ENCODE assay signal across 8 mouse cellular contexts in genomic region chr5:129002571-129003011, GRCm38 (mm10). TPM values are rescaled to one million over a fixed set of nuclear protein-coding genes. Genes with fewer than 3 reads are reported as not detected.
DNase-seq lines count a peak whose midpoint lies in the region; ATAC-seq lines count a peak whose summit lies in the region.

No protein-coding gene starts in this region.

- H3K4me3 ChIP-seq in midbrain, embryonic 13.5 days (replicated peaks), result no peak overlapping the region
- no peak overlapping the region for H3K4me3 ChIP-seq in midbrain, embryonic 16.5 days (ENCODE audit: low read depth, low read length)
- 0 out of 2 replicates have a peak overlapping the region, but pooled peaks have one; percentile 1 for H3K4me3 ChIP-seq in heart, embryonic 15.5 days
- H3K4me3 ChIP-seq in limb, embryonic 15.5 days, result no peak overlapping the region
- H3K4me3 ChIP-seq in stomach, embryonic 15.5 days (replicated peaks), result no peak overlapping the region

- H3K9me3 ChIP-seq in midbrain, embryonic 13.5 days, result no peaks in the 10 kb centered on the region
- H3K9me3 ChIP-seq in midbrain, embryonic 16.5 days (replicated peaks; ENCODE audit: control insufficient read depth, low read length, poor library complexity, severe bottlenecking), result no peaks in the 10 kb centered on the region
- H3K9me3 ChIP-seq in heart, embryonic 15.5 days (replicated peaks), result no peaks in the 10 kb centered on the region
- H3K9me3 ChIP-seq in limb, embryonic 15.5 days, result no peaks in the 10 kb centered on the region
- H3K9me3 ChIP-seq in stomach, embryonic 15.5 days, result no peaks in the 10 kb centered on the region

- H3K36me3 ChIP-seq in midbrain, embryonic 13.5 days, result peaks cover 10% of the 10 kb centered on the region; the same call in 1 of the 2 replicates
- H3K36me3 ChIP-seq in midbrain, embryonic 16.5 days (ENCODE audit: control insufficient read depth, insufficient read depth, low read length), result 0 out of 2 replicates have a peak, but pooled peaks cover 2% of the 10 kb centered on the region
- H3K36me3 ChIP-seq in heart, embryonic 15.5 days, result no peaks in the 10 kb centered on the region
- H3K36me3 ChIP-seq in limb, embryonic 15.5 days, result peaks cover 15% of the 10 kb centered on the region; the same call in 1 of the 2 replicates
- H3K36me3 ChIP-seq in stomach, embryonic 15.5 days, result 0 out of 2 replicates have a peak, but pooled peaks cover 2% of the 10 kb centered on the region

- ATAC-seq in midbrain, embryonic 13.5 days, result no peak
- no peak for ATAC-seq in midbrain, embryonic 16.5 days
- ATAC-seq in heart, embryonic 15.5 days (replicated peaks; ENCODE audit: insufficient number of reproducible peaks, insufficient read depth, low FRiP score, low read depth), result peak; percentile 74
- no peak for ATAC-seq in limb, embryonic 15.5 days (ENCODE audit: insufficient number of reproducible peaks, low FRiP score, low TSS enrichment, low read depth)
- ATAC-seq in stomach, embryonic 15.5 days (ENCODE audit: insufficient read depth, low FRiP score, low read depth), result peak; percentile 21; the same call in 1 of the 2 replicates

- H3K27me3 ChIP-seq in midbrain, embryonic 13.5 days, result no peaks in the 10 kb centered on the region
- no peaks in the 10 kb centered on the region for H3K27me3 ChIP-seq in midbrain, embryonic 16.5 days (ENCODE audit: control insufficient read depth, insufficient read depth, low read depth, low read length)
- no peaks in the 10 kb centered on the region for H3K27me3 ChIP-seq in heart, embryonic 15.5 days
- no peaks in the 10 kb centered on the region for H3K27me3 ChIP-seq in limb, embryonic 15.5 days
- no peaks in the 10 kb centered on the region for H3K27me3 ChIP-seq in stomach, embryonic 15.5 days (replicated peaks)

- peak overlapping the region; percentile 6; the same call in 1 of the 2 replicates for H3K27ac ChIP-seq in midbrain, embryonic 13.5 days
- H3K27ac ChIP-seq in midbrain, embryonic 16.5 days (ENCODE audit: low read length), result no peak overlapping the region
- peak overlapping the region; percentile 76 for H3K27ac ChIP-seq in heart, embryonic 15.5 days
- peak overlapping the region; percentile 44; the same call in 1 of the 2 replicates for H3K27ac ChIP-seq in limb, embryonic 15.5 days
- peak overlapping the region; percentile 58; the same call in 1 of the 2 replicates for H3K27ac ChIP-seq in stomach, embryonic 15.5 days

- H3K4me2 ChIP-seq in midbrain, embryonic 13.5 days (replicated peaks), result no peak overlapping the region
- H3K4me2 ChIP-seq in midbrain, embryonic 16.5 days (ENCODE audit: low read length), result no peak overlapping the region
- H3K4me2 ChIP-seq in heart, embryonic 15.5 days, result peak overlapping the region; percentile 50
- no peak overlapping the region for H3K4me2 ChIP-seq in limb, embryonic 15.5 days
- H3K4me2 ChIP-seq in stomach, embryonic 15.5 days, result 0 out of 2 replicates have a peak overlapping the region, but pooled peaks have one; percentile 19

- no peak for DNase-seq in testis, postnatal 10 days (ENCODE audit: low spot score)
- no peak for DNase-seq in thymus, adult 18-20 months
- DNase-seq in layer of hippocampus, adult 18-20 months (ENCODE audit: low spot score in 2 of 2), result no peak

- WGBS in midbrain, embryonic 13.5 days, result 67% methylated on average over 14 of the region's 14 CpGs
- WGBS in midbrain, embryonic 16.5 days, result 69% methylated on average over 14 of the region's 14 CpGs
- 9% methylated on average over 14 of the region's 14 CpGs for WGBS in heart, embryonic 15.5 days
- WGBS in limb, embryonic 15.5 days, result 51% methylated on average over 14 of the region's 14 CpGs
- WGBS in stomach, embryonic 15.5 days, result 41% methylated on average over 14 of the region's 14 CpGs

- 0 out of 2 replicates have a peak overlapping the region, but pooled peaks have one; percentile 8 for H3K9ac ChIP-seq in midbrain, embryonic 13.5 days (replicated peaks)
- H3K9ac ChIP-seq in midbrain, embryonic 16.5 days (ENCODE audit: low read depth, low read length), result no peak overlapping the region; the same call in 1 of the 2 replicates
- H3K9ac ChIP-seq in heart, embryonic 15.5 days, result no peak overlapping the region; the same call in 1 of the 2 replicates
- H3K9ac ChIP-seq in limb, embryonic 15.5 days, result no peak overlapping the region
- no peak overlapping the region for H3K9ac ChIP-seq in stomach, embryonic 15.5 days

- H3K4me1 ChIP-seq in midbrain, embryonic 13.5 days (replicated peaks), result peaks cover 32% of the 10 kb centered on the region
- H3K4me1 ChIP-seq in midbrain, embryonic 16.5 days (ENCODE audit: control insufficient read depth, insufficient read depth, low read length), result peaks cover 10% of the 10 kb centered on the region
- H3K4me1 ChIP-seq in heart, embryonic 15.5 days (replicated peaks), result peaks cover 38% of the 10 kb centered on the region
- peaks cover 10% of the 10 kb centered on the region for H3K4me1 ChIP-seq in limb, embryonic 15.5 days
- H3K4me1 ChIP-seq in stomach, embryonic 15.5 days, result peaks cover 22% of the 10 kb centered on the region

RNA-seq across cellular contexts. Expression of gene Stx2, which starts 5.8 kb away (rescaled TPM):
- 15.5 and 17.0 TPM in 2 replicates for polyA plus RNA-seq in midbrain, embryonic 13.5 days (2015; fragmentation: Nextera tagmentation; extraction: Ambion mirVana)
- 14.8 TPM in 2 replicates for polyA plus RNA-seq in midbrain, embryonic 16.5 days (2015; fragmentation: Nextera tagmentation; extraction: Ambion mirVana)
- polyA plus RNA-seq in heart, embryonic 15.5 days (2015; fragmentation: Nextera tagmentation; extraction: Ambion mirVana), result 21.0 and 25.7 TPM in 2 replicates
- 29.7 and 29.8 TPM in 2 replicates for polyA plus RNA-seq in limb, embryonic 15.5 days (2015; fragmentation: Nextera tagmentation; extraction: Ambion mirVana)
- 26.3 and 34.6 TPM in 2 replicates for polyA plus RNA-seq in stomach, embryonic 15.5 days (2015; fragmentation: Nextera tagmentation; extraction: Ambion mirVana)
- total RNA-seq in layer of hippocampus, adult 18-20 months (2021), result 10 to 100 TPM; 27.1 to 29.2 TPM

RNA-seq across cellular contexts. Expression of gene Ran, which starts 17.3 kb away (rescaled TPM):
- polyA plus RNA-seq in midbrain, embryonic 13.5 days (2015; fragmentation: Nextera tagmentation; extraction: Ambion mirVana), result 529 and 559 TPM in 2 replicates
- 329 and 357 TPM in 2 replicates for polyA plus RNA-seq in midbrain, embryonic 16.5 days (2015; fragmentation: Nextera tagmentation; extraction: Ambion mirVana)
- polyA plus RNA-seq in heart, embryonic 15.5 days (2015; fragmentation: Nextera tagmentation; extraction: Ambion mirVana), result 321 and 323 TPM in 2 replicates
- 432 and 441 TPM in 2 replicates for polyA plus RNA-seq in limb, embryonic 15.5 days (2015; fragmentation: Nextera tagmentation; extraction: Ambion mirVana)
- 518 and 547 TPM in 2 replicates for polyA plus RNA-seq in stomach, embryonic 15.5 days (2015; fragmentation: Nextera tagmentation; extraction: Ambion mirVana)
- total RNA-seq in layer of hippocampus, adult 18-20 months (2021), result 100 to 1,000 TPM; 161 to 173 TPM

RNA-seq across cellular contexts. Expression of gene Rimbp2, which starts 49.3 kb away (rescaled TPM):
- polyA plus RNA-seq in midbrain, embryonic 13.5 days (2015; fragmentation: Nextera tagmentation; extraction: Ambion mirVana), result 3.0 and 3.5 TPM in 2 replicates
- polyA plus RNA-seq in midbrain, embryonic 16.5 days (2015; fragmentation: Nextera tagmentation; extraction: Ambion mirVana), result 6.2 and 6.8 TPM in 2 replicates
- 0.10 and 0.30 TPM in 2 replicates for polyA plus RNA-seq in heart, embryonic 15.5 days (2015; fragmentation: Nextera tagmentation; extraction: Ambion mirVana)
- 0.05 and 0.15 TPM in 2 replicates for polyA plus RNA-seq in limb, embryonic 15.5 days (2015; fragmentation: Nextera tagmentation; extraction: Ambion mirVana)
- 0.63 and 0.95 TPM in 2 replicates for polyA plus RNA-seq in stomach, embryonic 15.5 days (2015; fragmentation: Nextera tagmentation; extraction: Ambion mirVana)
- total RNA-seq in layer of hippocampus, adult 18-20 months (2021), result 100 to 1,000 TPM; 119 to 127 TPM

Comparison
In these comparisons a context has a peak if more than half of its experiments do, and no peak if none do; other contexts are left out.
1. ATAC-seq: peak in heart, embryonic 15.5 days (single experiment) and stomach, embryonic 15.5 days (single experiment); none in midbrain, embryonic 13.5 days (single experiment), midbrain, embryonic 16.5 days (single experiment) and limb, embryonic 15.5 days (single experiment).
2. H3K4me2 ChIP-seq: peak in heart, embryonic 15.5 days (single experiment) and stomach, embryonic 15.5 days (single experiment); none in midbrain, embryonic 13.5 days (single experiment), midbrain, embryonic 16.5 days (single experiment) and limb, embryonic 15.5 days (single experiment).